27 mouse cellular contexts compared by ENCODE assay signal in the genomic region with DNA sequence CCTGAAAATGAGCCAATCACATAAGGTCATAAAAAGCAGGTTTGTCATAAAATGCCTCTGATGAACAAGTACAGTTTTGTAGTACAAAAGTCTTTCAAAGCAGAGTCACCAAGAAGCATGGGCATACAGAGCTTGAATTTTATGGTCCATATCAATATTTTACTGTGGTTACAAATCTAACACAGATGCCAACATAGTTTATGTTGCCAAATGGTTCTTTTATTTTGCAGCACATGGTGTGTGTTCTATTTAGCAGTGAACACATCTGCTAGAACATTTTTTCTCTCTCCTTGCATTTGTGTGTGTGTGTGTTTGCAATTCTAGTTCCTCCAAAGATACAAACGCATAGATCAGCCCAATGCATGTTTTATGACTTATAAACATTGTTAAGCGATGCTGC.
DNase-seq lines count a peak whose midpoint lies in the region; ATAC-seq and TF ChIP-seq lines count a peak whose summit lies in the region.
"Had no signal": no experiment of that assay in that cellular context is flagged by ENCODE, and none has a peak within 500 bp of the region (broad histone marks: within the 10 kb centered on the region; RNA-seq: fewer than 3 reads in every experiment).

No protein-coding gene starts in this region.

- peaks cover 7% of the 10 kb centered on the region for H3K4me1 ChIP-seq in neural tube, embryonic 15.5 days
- H3K4me1 ChIP-seq: embryonic facial prominence, embryonic 10.5 days; embryonic facial prominence, embryonic 15.5 days; forebrain, embryonic 13.5 days; heart, embryonic 10.5 days; heart, embryonic 15.5 days; intestine, embryonic 15.5 days; lung, embryonic 15.5 days; midbrain, embryonic 10.5 days had no signal

- no peak overlapping the region for H3K9ac ChIP-seq in neural tube, embryonic 15.5 days (replicated peaks)
- H3K9ac ChIP-seq: embryonic facial prominence, embryonic 15.5 days; forebrain, embryonic 13.5 days; heart, embryonic 15.5 days; intestine, embryonic 15.5 days; lung, embryonic 15.5 days; neural tube, embryonic 12.5 days had no signal

- no peak for TF ChIP-seq POLR2A in brain, embryonic 14.5 days (IDR thresholded peaks at IDR 0.05; ENCODE audit: borderline replicate concordance, extremely low read depth, insufficient read depth, insufficient read length, poor library complexity, severe bottlenecking)

- H3K36me3 ChIP-seq in neural tube, embryonic 15.5 days = no peaks in the 10 kb centered on the region
- H3K36me3 ChIP-seq: embryonic facial prominence, embryonic 10.5 days; embryonic facial prominence, embryonic 15.5 days; heart, embryonic 10.5 days; heart, embryonic 15.5 days; intestine, embryonic 15.5 days; lung, embryonic 15.5 days; midbrain, embryonic 10.5 days; neural tube, embryonic 12.5 days had no signal

- no peak overlapping the region for H3K27ac ChIP-seq in neural tube, embryonic 15.5 days (replicated peaks)
- H3K27ac ChIP-seq: embryonic facial prominence, embryonic 10.5 days; embryonic facial prominence, embryonic 15.5 days; forebrain, embryonic 13.5 days; heart, embryonic 10.5 days; heart, embryonic 15.5 days; intestine, embryonic 15.5 days; left cerebral cortex, adult 2 months; lung, embryonic 15.5 days; midbrain, embryonic 10.5 days; neural tube, embryonic 12.5 days had no signal

- H3K4me3 ChIP-seq in neural tube, embryonic 15.5 days (replicated peaks) = no peak overlapping the region
- H3K4me3 ChIP-seq: embryonic facial prominence, embryonic 10.5 days; embryonic facial prominence, embryonic 15.5 days; forebrain, embryonic 13.5 days; heart, embryonic 10.5 days; heart, embryonic 15.5 days; intestine, embryonic 15.5 days; left cerebral cortex, adult 2 months; lung, embryonic 15.5 days; midbrain, embryonic 10.5 days; neural tube, embryonic 12.5 days had no signal

- no peaks in the 10 kb centered on the region for H3K27me3 ChIP-seq in neural tube, embryonic 15.5 days (replicated peaks)
- H3K27me3 ChIP-seq: embryonic facial prominence, embryonic 15.5 days; forebrain, embryonic 13.5 days; heart, embryonic 15.5 days; intestine, embryonic 15.5 days; lung, embryonic 15.5 days; neural tube, embryonic 12.5 days had no signal

- peak; percentile 4 to 62 for DNase-seq in layer of hippocampus, adult 18-20 months (ENCODE audit: low spot score in 2 of 2)
- no peak for DNase-seq in layer of hippocampus, postnatal 10 days (ENCODE audit: low spot score in 2 of 2)
- peak; percentile 19 for DNase-seq in brain, embryonic 14.5 days (ENCODE audit: low read depth)
- peak; percentile 28 for DNase-seq in layer of hippocampus, adult 9-11 months
- DNase-seq in adrenal gland, adult 8-10 months = no peak
- no peak for DNase-seq in frontal cortex, adult 2 months (ENCODE audit: extremely low spot score in 1 of 2, low spot score in 1 of 2)
- DNase-seq: adrenal gland, postnatal 25 days; cerebellum, adult 2 months; gastrocnemius, postnatal 14 days; kidney, adult 2 months; kidney, postnatal 10 days; thymus, postnatal 4 days had no signal

- H3K9me3 ChIP-seq in neural tube, embryonic 15.5 days (replicated peaks) = no peaks in the 10 kb centered on the region
- H3K9me3 ChIP-seq: embryonic facial prominence, embryonic 10.5 days; embryonic facial prominence, embryonic 15.5 days; heart, embryonic 10.5 days; heart, embryonic 15.5 days; intestine, embryonic 15.5 days; lung, embryonic 15.5 days; midbrain, embryonic 10.5 days; neural tube, embryonic 12.5 days had no signal

- H3K4me2 ChIP-seq in neural tube, embryonic 15.5 days = peak overlapping the region; percentile 31; the same call in 1 of the 2 replicates
- H3K4me2 ChIP-seq: embryonic facial prominence, embryonic 15.5 days; heart, embryonic 15.5 days; intestine, embryonic 15.5 days; liver, embryonic 11.5 days; lung, embryonic 15.5 days; neural tube, embryonic 12.5 days had no signal

- TF ChIP-seq CTCF in brain, embryonic 14.5 days (IDR thresholded peaks at IDR 0.05; ENCODE audit: borderline replicate concordance, extremely low read depth, insufficient read depth, insufficient read length) = no peak

- WGBS in neural tube, embryonic 15.5 days = 18% methylated on average over 2 of the region's 2 CpGs

- peak; percentile 50; the same call in 1 of the 2 replicates for ATAC-seq in neural tube, embryonic 15.5 days (ENCODE audit: low FRiP score)
- ATAC-seq: CD4-positive, CD25-positive, alpha-beta regulatory T cell, adult 4 months; forebrain, embryonic 13.5 days; hindbrain, embryonic 16.5 days; intestine, embryonic 15.5 days; midbrain, embryonic 16.5 days had no signal

Comparison
In these comparisons a context has a peak if more than half of its experiments do, and no peak if none do; other contexts are left out.
1. DNase-seq: peak in layer of hippocampus, adult 18-20 months (2 of 2), brain, embryonic 14.5 days (single experiment) and layer of hippocampus, adult 9-11 months (single experiment); none in layer of hippocampus, postnatal 10 days (0 of 2), adrenal gland, adult 8-10 months (single experiment) and frontal cortex, adult 2 months (0 of 2).